Mouse (Mus musculus): Measurements from ENCODE around the gene Nfatc3. TPM values are rescaled to one million over a fixed set of nuclear protein-coding genes. Genes with fewer than 3 reads are reported as not detected.

Nfatc3 gene
- polyA plus RNA-seq, 1 experiment from 2014 or later: 6.2 TPM

DNA sequence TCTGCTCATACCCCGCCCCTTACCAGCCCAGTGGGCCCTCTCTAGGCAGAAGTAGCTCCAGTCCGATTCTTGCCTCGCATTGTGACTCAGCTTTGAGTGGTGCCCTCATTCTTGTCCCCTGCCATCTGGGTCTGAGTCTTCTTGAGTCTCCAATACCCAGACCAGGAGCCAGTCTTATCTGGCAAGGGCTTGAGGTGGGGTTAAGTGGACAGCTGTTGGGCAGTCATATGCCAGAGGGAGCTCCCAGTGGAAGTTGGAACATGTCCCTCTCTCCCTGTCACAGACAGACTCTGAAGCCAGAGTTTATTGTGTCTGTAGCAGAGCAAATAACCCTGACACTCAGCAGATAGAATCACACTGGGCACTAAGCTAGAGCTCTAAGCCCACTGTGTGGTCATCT lies 7.6 kb upstream of the Nfatc3 start:
- no peaks in the 10 kb centered on the region for H3K27me3 ChIP-seq (replicated peaks; ENCODE audit: control insufficient read depth, insufficient read depth, low read length)
- peaks cover 3% of the 10 kb centered on the region; the same call in 1 of the 2 replicates for H3K36me3 ChIP-seq (ENCODE audit: control insufficient read depth, insufficient read depth, low read length)
- H3K4me2 ChIP-seq: no peak overlapping the region
- H3K9me3 ChIP-seq (ENCODE audit: control insufficient read depth, low read length): no peaks in the 10 kb centered on the region
- H3K4me1 ChIP-seq (replicated peaks; ENCODE audit: control insufficient read depth, insufficient read depth, low read length): peaks cover 14% of the 10 kb centered on the region
- H3K27ac ChIP-seq (ENCODE audit: low read depth, low read length): no peak overlapping the region
- ATAC-seq (replicated peaks; ENCODE audit: low FRiP score) (no peak), DNase-seq (ENCODE audit: low spot score) (no peak)
- H3K4me3 ChIP-seq (ENCODE audit: low read depth, low read length): no peak overlapping the region
- WGBS: 77% methylated on average over 3 of the region's 3 CpGs
- H3K9ac ChIP-seq (ENCODE audit: low read depth, low read length): no peak overlapping the region

DNA sequence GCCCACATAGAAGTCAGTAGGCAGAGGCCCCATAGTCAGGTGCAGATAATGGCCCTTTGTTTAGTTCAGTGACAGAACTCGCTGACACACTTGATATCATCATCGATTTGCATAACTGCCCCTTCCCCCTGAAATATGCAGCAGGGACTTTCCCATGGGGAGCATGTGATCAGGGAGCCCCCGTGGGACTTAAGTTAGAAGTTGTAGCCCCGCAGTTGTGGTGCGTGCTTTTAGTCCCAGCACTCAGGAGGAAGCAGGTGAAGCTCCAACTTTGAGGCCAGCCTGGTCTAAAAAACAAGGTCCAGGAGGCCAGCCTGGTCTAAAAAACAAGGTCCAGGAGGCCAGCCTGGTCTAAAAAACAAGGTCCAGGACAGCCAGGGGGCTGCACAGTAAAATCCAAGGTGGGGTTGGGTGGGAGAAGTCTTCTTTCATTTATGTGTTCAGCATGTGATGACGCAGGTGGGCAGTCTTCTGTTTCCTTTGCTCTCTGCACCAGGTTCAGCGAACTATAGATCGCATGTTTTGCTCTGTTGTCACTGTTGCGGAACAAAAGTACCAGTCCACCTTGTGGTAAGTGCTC lies 6.0 kb upstream of the Nfatc3 start:
- Histone ChIP-seq H3K27ac (ENCODE audit: low read depth, low read length) (no peak overlapping the region), H3K9ac (ENCODE audit: low read depth, low read length) (no peak overlapping the region), H3K36me3 (ENCODE audit: control insufficient read depth, insufficient read depth, low read length) (peaks cover 3% of the 10 kb centered on the region; the same call in 1 of the 2 replicates), H3K4me2 (no peak overlapping the region), H3K9me3 (ENCODE audit: control insufficient read depth, low read length) (no peaks in the 10 kb centered on the region), H3K4me1 (replicated peaks; ENCODE audit: control insufficient read depth, insufficient read depth, low read length) (peaks cover 14% of the 10 kb centered on the region), H3K4me3 (ENCODE audit: low read depth, low read length) (no peak overlapping the region), H3K27me3 (replicated peaks; ENCODE audit: control insufficient read depth, insufficient read depth, low read length) (no peaks in the 10 kb centered on the region)
- DNase-seq (ENCODE audit: low spot score): no peak
- WGBS: 86% methylated on average over 9 of the region's 9 CpGs
- no peak for ATAC-seq (replicated peaks; ENCODE audit: low FRiP score)

GRCm38 (mm10) chr8:106054190-106054811 lies 4.3 kb upstream of the Nfatc3 start:
- peaks cover 16% of the 10 kb centered on the region for H3K4me1 ChIP-seq (replicated peaks; ENCODE audit: control insufficient read depth, insufficient read depth, low read length)
- DNase-seq (ENCODE audit: low spot score): no peak
- no peaks in the 10 kb centered on the region for H3K9me3 ChIP-seq (ENCODE audit: control insufficient read depth, low read length)
- peaks cover 3% of the 10 kb centered on the region; the same call in 1 of the 2 replicates for H3K36me3 ChIP-seq (ENCODE audit: control insufficient read depth, insufficient read depth, low read length)
- H3K27ac ChIP-seq (ENCODE audit: low read depth, low read length): no peak overlapping the region
- no peak overlapping the region for H3K4me3 ChIP-seq (ENCODE audit: low read depth, low read length)
- no peak overlapping the region for H3K4me2 ChIP-seq
- H3K27me3 ChIP-seq (replicated peaks; ENCODE audit: control insufficient read depth, insufficient read depth, low read length): no peaks in the 10 kb centered on the region
- WGBS: 46% methylated on average over 6 of the region's 6 CpGs
- ATAC-seq (replicated peaks; ENCODE audit: low FRiP score): no peak
- no peak overlapping the region for H3K9ac ChIP-seq (ENCODE audit: low read depth, low read length)

- no peak overlapping the region for H3K27ac ChIP-seq (ENCODE audit: low read depth, low read length)
- H3K9ac ChIP-seq (ENCODE audit: low read depth, low read length): no peak overlapping the region
- WGBS: 66% methylated on average over 3 of the region's 3 CpGs
- DNase-seq (ENCODE audit: low spot score): no peak
- H3K36me3 ChIP-seq (ENCODE audit: control insufficient read depth, insufficient read depth, low read length): peaks cover 3% of the 10 kb centered on the region; the same call in 1 of the 2 replicates
- H3K9me3 ChIP-seq (ENCODE audit: control insufficient read depth, low read length): no peaks in the 10 kb centered on the region
- no peak overlapping the region for H3K4me2 ChIP-seq
- peaks cover 16% of the 10 kb centered on the region for H3K4me1 ChIP-seq (replicated peaks; ENCODE audit: control insufficient read depth, insufficient read depth, low read length)
- H3K4me3 ChIP-seq (ENCODE audit: low read depth, low read length): no peak overlapping the region
- H3K27me3 ChIP-seq (replicated peaks; ENCODE audit: control insufficient read depth, insufficient read depth, low read length): no peaks in the 10 kb centered on the region
- ATAC-seq (replicated peaks; ENCODE audit: low FRiP score): no peak
Measured at GRCm38 (mm10) chr8:106055038-106055437, 3.6 kb upstream of the Nfatc3 start.

- Histone ChIP-seq H3K9me3 (ENCODE audit: control insufficient read depth, low read length) (no peaks in the 10 kb centered on the region), H3K27me3 (replicated peaks; ENCODE audit: control insufficient read depth, insufficient read depth, low read length) (no peaks in the 10 kb centered on the region), H3K4me2 (no peak overlapping the region), H3K9ac (ENCODE audit: low read depth, low read length) (no peak overlapping the region), H3K4me3 (ENCODE audit: low read depth, low read length) (no peak overlapping the region), H3K4me1 (replicated peaks; ENCODE audit: control insufficient read depth, insufficient read depth, low read length) (peaks cover 21% of the 10 kb centered on the region), H3K36me3 (ENCODE audit: control insufficient read depth, insufficient read depth, low read length) (peaks cover 3% of the 10 kb centered on the region; the same call in 1 of the 2 replicates), H3K27ac (ENCODE audit: low read depth, low read length) (no peak overlapping the region)
- 85% methylated on average over 4 of the region's 4 CpGs for WGBS
- no peak for ATAC-seq (replicated peaks; ENCODE audit: low FRiP score)
- DNase-seq (ENCODE audit: low spot score): no peak
Measured at GRCm38 (mm10) chr8:106056455-106056982, 2.1 kb upstream of the Nfatc3 start.

GRCm38 (mm10) chr8:106059613-106060371 lies 1.2 kb downstream of the Nfatc3 start:
- Histone ChIP-seq H3K27me3 (replicated peaks; ENCODE audit: control insufficient read depth, insufficient read depth, low read length) (no peaks in the 10 kb centered on the region), H3K9ac (ENCODE audit: low read depth, low read length) (peak overlapping the region; percentile 81), H3K4me1 (replicated peaks; ENCODE audit: control insufficient read depth, insufficient read depth, low read length) (peaks cover 33% of the 10 kb centered on the region), H3K4me2 (peak overlapping the region; percentile 61), H3K36me3 (ENCODE audit: control insufficient read depth, insufficient read depth, low read length) (no peaks in the 10 kb centered on the region), H3K9me3 (ENCODE audit: control insufficient read depth, low read length) (no peaks in the 10 kb centered on the region), H3K4me3 (ENCODE audit: low read depth, low read length) (peak overlapping the region; percentile 84), H3K27ac (ENCODE audit: low read depth, low read length) (peak overlapping the region; percentile 89)
- ATAC-seq (replicated peaks; ENCODE audit: low FRiP score) (peak; percentile 64), DNase-seq (ENCODE audit: low spot score) (peak; percentile 84)
- under 1% methylated on average over 81 of the region's 83 CpGs for WGBS

GRCm38 (mm10) chr8:106060521-106060920 lies 1.9 kb downstream of the Nfatc3 start:
- no peaks in the 10 kb centered on the region for H3K27me3 ChIP-seq (replicated peaks; ENCODE audit: control insufficient read depth, insufficient read depth, low read length)
- DNase-seq (ENCODE audit: low spot score): no peak
- H3K4me2 ChIP-seq: peak overlapping the region; percentile 61
- H3K4me1 ChIP-seq (replicated peaks; ENCODE audit: control insufficient read depth, insufficient read depth, low read length): peaks cover 36% of the 10 kb centered on the region
- H3K9ac ChIP-seq (ENCODE audit: low read depth, low read length): peak overlapping the region; percentile 81
- no peaks in the 10 kb centered on the region for H3K36me3 ChIP-seq (ENCODE audit: control insufficient read depth, insufficient read depth, low read length)
- H3K27ac ChIP-seq (ENCODE audit: low read depth, low read length): no peak overlapping the region
- no peak for ATAC-seq (replicated peaks; ENCODE audit: low FRiP score)
- no peaks in the 10 kb centered on the region for H3K9me3 ChIP-seq (ENCODE audit: control insufficient read depth, low read length)
- WGBS: 2% methylated on average over 3 of the region's 3 CpGs
- peak overlapping the region; percentile 84 for H3K4me3 ChIP-seq (ENCODE audit: low read depth, low read length)

- no peaks in the 10 kb centered on the region for H3K9me3 ChIP-seq (ENCODE audit: control insufficient read depth, low read length)
- no peak overlapping the region for H3K27ac ChIP-seq (ENCODE audit: low read depth, low read length)
- no peak for DNase-seq (ENCODE audit: low spot score)
- peaks cover 36% of the 10 kb centered on the region for H3K4me1 ChIP-seq (replicated peaks; ENCODE audit: control insufficient read depth, insufficient read depth, low read length)
- H3K27me3 ChIP-seq (replicated peaks; ENCODE audit: control insufficient read depth, insufficient read depth, low read length): no peaks in the 10 kb centered on the region
- H3K9ac ChIP-seq (ENCODE audit: low read depth, low read length): no peak overlapping the region
- H3K36me3 ChIP-seq (ENCODE audit: control insufficient read depth, insufficient read depth, low read length): no peaks in the 10 kb centered on the region
- 78% methylated on average over 6 of the region's 6 CpGs for WGBS
- H3K4me2 ChIP-seq: peak overlapping the region; percentile 61
- peak overlapping the region; percentile 84 for H3K4me3 ChIP-seq (ENCODE audit: low read depth, low read length)
- no peak for ATAC-seq (replicated peaks; ENCODE audit: low FRiP score)
Measured at GRCm38 (mm10) chr8:106061686-106062085, 3.0 kb downstream of the Nfatc3 start.
